Mouse (Mus musculus) effector memory CD4-positive, alpha-beta T cell, adult 5 months (primary cell): ENCODE data around the gene Tmem242. TPM values are rescaled to one million over a fixed set of nuclear protein-coding genes. Genes with fewer than 3 reads are reported as not detected.

Experiments used
- polyA plus RNA-seq: library from polyadenylated mRNA; unstranded; fragments of 100-300 nt; shearing (Covaris generic); gene quantifications from one replicate; pipeline ENCODE4 v1.2.1, GENCODE M21; 2017

Gene Tmem242
- 15.9 TPM for polyA plus RNA-seq

GRCm38 (mm10) chr17:5440159-5440971 is at the start of gene Tmem242:
TSS of gene Tmem242 (minus strand) at chr17:5440259.

GRCm38 (mm10) chr17:5418545-5418944 is 21.5 kb downstream of the Tmem242 start, which contains the start of gene Ldhal6b:
TSS of gene Ldhal6b (minus strand) at chr17:5418767.

Other genes starting within 250 kb of the Tmem242 start
- gene Ldhal6b, start 21.5 kb downstream of the Tmem242 start, polyA plus RNA-seq: not detected
- gene Zdhhc14, start 52.3 kb upstream of the Tmem242 start, polyA plus RNA-seq: 0.24 TPM